Mouse (Mus musculus) CH12.LX (cell line): ENCODE results near the gene Grwd1. TPM values are rescaled to one million over a fixed set of nuclear protein-coding genes. Genes with fewer than 3 reads are reported as not detected.

ENCODE experiments used
- DNase-seq: peaks from one replicate; pipeline ENCODE4 v3.0.0-alpha.2; 2013; ENCODE audit errors: extremely low read depth
- H3K27ac ChIP-seq: 2 replicates; pipeline ENCODE4 v1.5.1; 2012; ENCODE audit warnings: low read depth, mild to moderate bottlenecking, control low read depth, moderate library complexity; ENCODE audit not compliant: insufficient read depth
- H3K27me3 ChIP-seq: replicated peaks from 2 replicates; pipeline ENCODE3; 2012; ENCODE audit warnings: inconsistent platforms
- H3K36me3 ChIP-seq, 2 experiments: replicated peaks in 1 of 2; 2 replicates each; pipeline versions ENCODE3 to v1.6.1; 2012; ENCODE audit warnings: inconsistent platforms in 1 of 2, low read length in 1 of 2, mild to moderate bottlenecking in 1 of 2, mixed read lengths in 1 of 2, moderate library complexity in 1 of 2; ENCODE audit not compliant: control insufficient read depth in 1 of 2, insufficient read depth in 1 of 2
- H3K4me1 ChIP-seq, 2 experiments: 2 replicates each; pipeline ENCODE4 v1.6.1; 2012; ENCODE audit warnings: inconsistent platforms in 1 of 2, moderate library complexity in 1 of 2; ENCODE audit not compliant: insufficient read depth in 2 of 2, control insufficient read depth in 1 of 2
- H3K4me2 ChIP-seq: 2 replicates; pipeline ENCODE4 v1.6.1; 2012; ENCODE audit warnings: low read depth, mild to moderate bottlenecking, control low read depth; ENCODE audit not compliant: poor library complexity, insufficient read depth, severe bottlenecking
- H3K4me3 ChIP-seq, 3 experiments: fragments of 150-350 bp in 1 of 3; sonication (generic) in 1 of 3; replicated peaks in 1 of 3; 2 replicates each; pipeline versions ENCODE3 to v1.5.1; 2011 to 2012; ENCODE audit warnings: low read depth in 2 of 3, low read length in 2 of 3, mild to moderate bottlenecking in 2 of 3, moderate library complexity in 2 of 3, control low read depth in 1 of 3, improper control_type of control experiment in 1 of 3, inconsistent platforms in 1 of 3, mixed read lengths in 1 of 3; ENCODE audit not compliant: poor library complexity in 1 of 3
- H3K79me2 ChIP-seq: replicated peaks from 2 replicates; pipeline ENCODE4 v1.6.1; 2012; ENCODE audit warnings: mild to moderate bottlenecking, moderate library complexity; ENCODE audit not compliant: control insufficient read depth, poor library complexity, insufficient read depth, severe bottlenecking; ENCODE audit errors: extremely low read depth
- H3K9ac ChIP-seq: 2 replicates; pipeline ENCODE4 v1.6.1; 2012; ENCODE audit warnings: low read depth, mild to moderate bottlenecking, control low read depth, moderate library complexity; ENCODE audit not compliant: insufficient read depth
- H3K9me3 ChIP-seq: replicated peaks from 2 replicates; pipeline ENCODE3; 2012; ENCODE audit warnings: low read length, inconsistent platforms, mixed read lengths
- CHD1 ChIP-seq: IDR thresholded peaks from 2 replicates; pipeline ENCODE4 v1.6.1; 2012; ENCODE audit warnings: low read depth, low read length, improper control_type of control experiment, inconsistent platforms
- CHD2 ChIP-seq: IDR thresholded peaks from 2 replicates; pipeline ENCODE4 v1.6.1; 2011; ENCODE audit warnings: low read length, improper control_type of control experiment
- CTCF ChIP-seq, 2 experiments: IDR thresholded peaks in 1 of 2; conservative IDR thresholded peaks in 1 of 2; 2 replicates each; pipeline ENCODE4 v1.5.1; 2011 to 2012; ENCODE audit warnings: low read depth in 2 of 2, low read length in 2 of 2, improper control_type of control experiment in 1 of 2, inconsistent platforms in 1 of 2, mild to moderate bottlenecking in 1 of 2, moderate library complexity in 1 of 2
- ELF1 ChIP-seq: IDR thresholded peaks from 2 replicates; pipeline ENCODE4 v1.6.1; 2014; ENCODE audit warnings: low read depth, mild to moderate bottlenecking, inconsistent platforms, low read length, improper control_type of control experiment
- ETS1 ChIP-seq: conservative IDR thresholded peaks from 2 replicates; pipeline ENCODE4 v1.6.1; 2012; ENCODE audit warnings: low read depth, mild to moderate bottlenecking, inconsistent platforms, low read length, improper control_type of control experiment, moderate library complexity
- HCFC1 ChIP-seq: IDR thresholded peaks from 2 replicates; pipeline ENCODE4 v1.6.1; 2012; ENCODE audit warnings: low read depth, mild to moderate bottlenecking, inconsistent platforms, low read length, improper control_type of control experiment
- IRF4 ChIP-seq: IDR thresholded peaks from 2 replicates; pipeline ENCODE4 v1.6.1; 2014; ENCODE audit warnings: low read depth, mild to moderate bottlenecking, inconsistent platforms, low read length, improper control_type of control experiment
- JUN ChIP-seq: IDR thresholded peaks from 2 replicates; pipeline ENCODE4 v1.6.1; 2011; ENCODE audit warnings: low read depth, mild to moderate bottlenecking, low read length, improper control_type of control experiment, moderate library complexity; ENCODE audit not compliant: insufficient read depth
- JUND ChIP-seq: conservative IDR thresholded peaks from 2 replicates; pipeline ENCODE4 v1.6.1; 2011; ENCODE audit warnings: low read depth, low read length, improper control_type of control experiment
- KAT2A ChIP-seq: IDR thresholded peaks from 2 replicates; pipeline ENCODE4 v1.6.1; 2012; ENCODE audit warnings: low read length, improper control_type of control experiment, inconsistent platforms; ENCODE audit not compliant: insufficient replicate concordance
- MAFK ChIP-seq: IDR thresholded peaks from 2 replicates; pipeline ENCODE4 v1.6.1; 2011; ENCODE audit warnings: low read length, improper control_type of control experiment; ENCODE audit not compliant: insufficient replicate concordance
- MAX ChIP-seq: IDR thresholded peaks from 2 replicates; pipeline ENCODE4 v1.6.1; 2011; ENCODE audit warnings: low read length, improper control_type of control experiment
- MAZ ChIP-seq: IDR thresholded peaks from 2 replicates; pipeline ENCODE4 v1.6.1; 2012; ENCODE audit warnings: low read depth, mild to moderate bottlenecking, inconsistent platforms, low read length, improper control_type of control experiment, moderate library complexity
- MEF2A ChIP-seq: IDR thresholded peaks from 2 replicates; pipeline ENCODE4 v1.6.1; 2014; ENCODE audit warnings: low read depth, mild to moderate bottlenecking, inconsistent platforms, low read length, improper control_type of control experiment, borderline replicate concordance
- MXI1 ChIP-seq: IDR thresholded peaks from 2 replicates; pipeline ENCODE4 v1.6.1; 2011; ENCODE audit warnings: mild to moderate bottlenecking, low read depth, low read length, improper control_type of control experiment
- RAD21 ChIP-seq: IDR thresholded peaks from 2 replicates; pipeline ENCODE4 v1.6.1; 2011; ENCODE audit warnings: low read depth, mild to moderate bottlenecking, low read length, improper control_type of control experiment, moderate library complexity
- RCOR1 ChIP-seq: conservative IDR thresholded peaks from 2 replicates; pipeline ENCODE4 v1.6.1; 2012; ENCODE audit warnings: low read depth, mild to moderate bottlenecking, inconsistent platforms, low read length, improper control_type of control experiment
- SMC3 ChIP-seq: IDR thresholded peaks from 2 replicates; pipeline ENCODE4 v1.6.1; 2011; ENCODE audit warnings: low read depth, low read length, improper control_type of control experiment
- TCF12 ChIP-seq: IDR thresholded peaks from 2 replicates; pipeline ENCODE4 v1.6.1; 2014; ENCODE audit warnings: low read depth, mild to moderate bottlenecking, inconsistent platforms, low read length, improper control_type of control experiment
- UBTF ChIP-seq: IDR thresholded peaks from 2 replicates; pipeline ENCODE4 v1.6.1; 2012; ENCODE audit warnings: low read depth, mild to moderate bottlenecking, inconsistent platforms, low read length, improper control_type of control experiment, moderate library complexity
- USF1 ChIP-seq: IDR thresholded peaks from 2 replicates; pipeline ENCODE4 v1.6.1; 2014; ENCODE audit warnings: low read depth, mild to moderate bottlenecking, inconsistent platforms, low read length, improper control_type of control experiment
- USF2 ChIP-seq: conservative IDR thresholded peaks from 2 replicates; pipeline ENCODE4 v1.6.1; 2011; ENCODE audit warnings: low read depth, low read length, improper control_type of control experiment
- ZC3H11A ChIP-seq: IDR thresholded peaks from 2 replicates; pipeline ENCODE4 v1.6.1; 2012; ENCODE audit warnings: low read depth, mild to moderate bottlenecking, inconsistent platforms, low read length, improper control_type of control experiment
- ZMIZ1 ChIP-seq: IDR thresholded peaks from 2 replicates; pipeline ENCODE4 v1.6.1; 2012; ENCODE audit warnings: low read depth, mild to moderate bottlenecking, inconsistent platforms, low read length, improper control_type of control experiment
- ZNF384 ChIP-seq: IDR thresholded peaks from 2 replicates; pipeline ENCODE4 v1.6.1; 2012; ENCODE audit warnings: low read depth, low read length, improper control_type of control experiment, inconsistent platforms
- dilution Hi-C: fragments of 300-500 bp; cut with MboI; formaldehyde crosslinking; loops from 2 replicates; pipeline ENCODE4 v1.14.3; 2020; ENCODE audit warnings: low sequenced_read_pairs; ENCODE audit not compliant: extremely low pct_unique_long_range_greater_than_20kb, extremely low pct_ligation_motif_present
- in situ Hi-C: fragments of 300-500 bp; cut with MboI; formaldehyde crosslinking; loops from 3 replicates; pipeline ENCODE4 v1.14.3; 2019; ENCODE audit warnings: low sequenced_read_pairs, low pct_ligation_motif_present, low pct_unique_long_range_greater_than_20kb, mixed read lengths
- polyA plus RNA-seq: library from polyadenylated mRNA; unstranded; fragments of >175 nt; gene quantifications from 2 replicates; pipeline ENCODE4 v1.2.1, GENCODE M21; 2012; ENCODE audit warnings: low read depth; ENCODE audit not compliant: insufficient read length
- total RNA-seq, 2 experiments: library from RNA; depleted of rRNA; stranded (reverse); fragments of 300-350 nt in 1 of 2; fragments of >200 nt in 1 of 2; gene quantifications; 2 replicates each; pipeline ENCODE4 v1.2.3; 2012 to 2014

Gene Grwd1
- total and polyA plus RNA-seq, 3 experiments, result 83.0 to 108 (median 88.1) TPM

GRCm38 (mm10) chr7:45833924-45834323 is 3.2 kb upstream of the Grwd1 start:
- no peak for TF ChIP-seq MEF2A
- no peak for TF ChIP-seq CHD1
- no peak for TF ChIP-seq RCOR1
- TF ChIP-seq USF1, result no peak
- no peak for TF ChIP-seq USF2
- no peak for TF ChIP-seq MAX
- TF ChIP-seq MXI1, result no peak
- no peak for TF ChIP-seq TCF12
- TF ChIP-seq JUN, result no peak
- Histone ChIP-seq H3K4me3 (no peak overlapping the region), H3K36me3 (peaks cover 6 to 11% of the 10 kb centered on the region in 2 experiments), H3K27me3 (no peaks in the 10 kb centered on the region), H3K27ac (no peak overlapping the region), H3K4me1 (peaks cover 10 to 21% of the 10 kb centered on the region in 2 experiments), H3K9me3 (peaks cover 19% of the 10 kb centered on the region), H3K4me2 (no peak overlapping the region), H3K79me2 (peaks cover 16% of the 10 kb centered on the region), H3K9ac (no peak overlapping the region)
- dilution Hi-C loops (no loop called here), in situ Hi-C loops (no loop called here)
- no peak for DNase-seq

- Histone ChIP-seq H3K4me3 (no peak overlapping the region), H3K79me2 (peaks cover 17% of the 10 kb centered on the region), H3K4me2 (no peak overlapping the region), H3K27ac (no peak overlapping the region), H3K36me3 (peaks cover 12 to 17% of the 10 kb centered on the region in 2 experiments), H3K9ac (no peak overlapping the region), H3K4me1 (peaks cover 12 to 28% of the 10 kb centered on the region in 2 experiments), H3K27me3 (no peaks in the 10 kb centered on the region), H3K9me3 (peaks cover 19% of the 10 kb centered on the region)
- no peak for TF ChIP-seq JUND
- no peak for TF ChIP-seq RAD21
- no peak for DNase-seq
- in situ Hi-C loops, result no loop called here
- dilution Hi-C loops, result no loop called here
Measured at GRCm38 (mm10) chr7:45833148-45833790, 2.5 kb upstream of the Grwd1 start.

- no peaks in the 10 kb centered on the region for H3K27me3 ChIP-seq
- DNase-seq, result no peak
- dilution Hi-C loops, result no loop called here
- no peak overlapping the region for H3K4me2 ChIP-seq
- H3K4me3 ChIP-seq, result no peak overlapping the region
- H3K9ac ChIP-seq, result no peak overlapping the region
- no peak for TF ChIP-seq CTCF (conservative IDR thresholded peaks at IDR 0.05 in 1 of 2, IDR thresholded peaks at IDR 0.05 in 1 of 2; ENCODE audit: low read depth in 2 of 2, low read length in 2 of 2)
- no peak for TF ChIP-seq ZC3H11A
- TF ChIP-seq KAT2A, result no peak
- no peak for TF ChIP-seq UBTF
- no peak for TF ChIP-seq HCFC1
- TF ChIP-seq MAX, result no peak
- TF ChIP-seq MEF2A, result no peak
- TF ChIP-seq ZNF384, result no peak
- TF ChIP-seq MAZ, result no peak
- no peak for TF ChIP-seq JUN
- TF ChIP-seq SMC3, result no peak
- no peak for TF ChIP-seq CHD1
- TF ChIP-seq MAFK, result no peak
- TF ChIP-seq TCF12, result no peak
- no peak for TF ChIP-seq IRF4
- TF ChIP-seq MXI1, result no peak
- no peak for TF ChIP-seq ETS1
- no peak for TF ChIP-seq CHD2
- TF ChIP-seq ZMIZ1, result no peak
- TF ChIP-seq ELF1, result no peak
- in situ Hi-C loops, result no loop called here
- peaks cover 17% of the 10 kb centered on the region for H3K79me2 ChIP-seq
- H3K36me3 ChIP-seq, result peaks cover 20 to 26% of the 10 kb centered on the region in 2 experiments
- peaks cover 19% of the 10 kb centered on the region for H3K9me3 ChIP-seq
- peaks cover 12 to 36% of the 10 kb centered on the region in 2 experiments for H3K4me1 ChIP-seq
- no peak overlapping the region for H3K27ac ChIP-seq
Measured at GRCm38 (mm10) chr7:45832428-45832827, 1.7 kb upstream of the Grwd1 start.
